Mouse (Mus musculus) testis, adult 2 months (tissue): ENCODE measurements around the gene Ptpre.

Source experiments
- CTCF ChIP-seq: fragments of 200-500 bp; IDR thresholded peaks from 2 replicates; pipeline ENCODE4 v1.5.1; 2012; ENCODE audit warnings: low read depth, mild to moderate bottlenecking, inconsistent platforms, low read length, moderate library complexity; ENCODE audit not compliant: control insufficient read depth, insufficient read depth, insufficient replicate concordance
- POLR2A ChIP-seq: fragments of 200-500 bp; IDR thresholded peaks from 2 replicates; pipeline ENCODE4 v1.6.1; 2012; ENCODE audit warnings: low read depth, mild to moderate bottlenecking, inconsistent platforms, low read length, moderate library complexity; ENCODE audit not compliant: control insufficient read depth

DNA sequence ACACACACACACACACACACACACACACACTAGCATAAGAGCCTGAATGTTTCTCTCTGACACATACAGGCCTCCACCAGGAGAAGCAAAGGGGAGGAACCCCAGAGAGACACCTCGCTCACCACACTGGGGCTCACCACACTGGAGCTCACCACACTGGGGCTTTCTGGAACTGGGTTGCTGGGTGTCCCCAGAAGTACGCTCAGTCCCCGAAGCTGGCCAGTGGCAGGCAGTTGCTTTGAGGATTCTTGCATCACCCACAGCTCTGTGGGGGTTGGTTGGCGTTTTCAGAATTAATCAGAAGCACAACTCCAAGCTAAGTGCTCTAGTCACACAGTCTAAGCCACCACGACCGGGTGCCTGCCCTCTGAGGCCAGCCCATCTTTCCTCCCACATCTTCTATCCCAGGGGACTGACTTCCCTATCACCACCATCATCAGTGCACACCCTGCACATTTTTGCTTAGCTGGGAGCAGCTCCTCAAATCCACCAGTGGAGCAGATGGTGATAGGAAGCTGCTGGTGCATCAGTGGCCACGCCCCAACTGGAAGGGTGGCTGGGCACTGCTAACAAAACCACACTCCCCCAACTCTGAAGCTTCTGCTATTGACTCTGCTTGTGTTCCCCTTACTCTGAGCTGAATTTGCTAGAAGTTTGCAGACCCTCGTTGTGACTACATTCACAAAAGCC is 51.5 kb downstream of the Ptpre start:
- TF ChIP-seq CTCF (no peak), POLR2A (no peak)
